Mouse (Mus musculus): Measurements from ENCODE around the gene Utp3. TPM values are rescaled to one million over a fixed set of nuclear protein-coding genes. Genes with fewer than 3 reads are reported as not detected.

Gene Utp3
- polyA plus RNA-seq, 1 experiment: 8.4 TPM

GRCm38 (mm10) chr5:88562863-88563780 lies 8.9 kb downstream of the Utp3 start:
- Histone ChIP-seq H3K4me3 (ENCODE audit: control insufficient read depth, low read depth, low read length) (no peak overlapping the region; the same call in 1 of the 2 replicates), H3K36me3 (ENCODE audit: control insufficient read depth, insufficient read depth, low read length) (no peaks in the 10 kb centered on the region), H3K27ac (ENCODE audit: control insufficient read depth, insufficient read depth, low read depth, low read length) (no peak overlapping the region), H3K4me1 (ENCODE audit: control insufficient read depth, insufficient read depth, low read length) (peaks cover 4% of the 10 kb centered on the region), H3K27me3 (ENCODE audit: control insufficient read depth, insufficient read depth, low read length) (no peaks in the 10 kb centered on the region)
- TF ChIP-seq POLR2A (IDR thresholded peaks at IDR 0.05; ENCODE audit: control insufficient read depth, low read depth, low read length): no peak
- TF ChIP-seq CTCF (IDR thresholded peaks at IDR 0.05; ENCODE audit: control insufficient read depth, insufficient read depth, insufficient replicate concordance, low read depth, low read length): no peak

GRCm38 (mm10) chr5:88564501-88565147 lies 10.4 kb downstream of the Utp3 start, which contains the start of gene Rufy3:
Rufy3 (plus strand) TSS chr5:88565040.
- no peaks in the 10 kb centered on the region for H3K36me3 ChIP-seq (ENCODE audit: control insufficient read depth, insufficient read depth, low read length)
- H3K4me3 ChIP-seq (ENCODE audit: control insufficient read depth, low read depth, low read length): peak within 1 kb of the TSS; percentile 96
- H3K27me3 ChIP-seq (ENCODE audit: control insufficient read depth, insufficient read depth, low read length): no peaks in the 10 kb centered on the region
- H3K4me1 ChIP-seq (ENCODE audit: control insufficient read depth, insufficient read depth, low read length): peaks cover 4% of the 10 kb centered on the region
- TF ChIP-seq POLR2A (IDR thresholded peaks at IDR 0.05; ENCODE audit: control insufficient read depth, low read depth, low read length) (peak; percentile 69), CTCF (IDR thresholded peaks at IDR 0.05; ENCODE audit: control insufficient read depth, insufficient read depth, insufficient replicate concordance, low read depth, low read length) (peak; percentile 36)
- H3K27ac ChIP-seq (ENCODE audit: control insufficient read depth, insufficient read depth, low read depth, low read length): peak within 1 kb of the TSS; percentile 93

GRCm38 (mm10) chr5:88565148-88566033 lies 11.1 kb downstream of the Utp3 start:
- no peaks in the 10 kb centered on the region for H3K36me3 ChIP-seq (ENCODE audit: control insufficient read depth, insufficient read depth, low read length)
- H3K4me3 ChIP-seq (ENCODE audit: control insufficient read depth, low read depth, low read length): peak overlapping the region; percentile 96
- H3K4me1 ChIP-seq (ENCODE audit: control insufficient read depth, insufficient read depth, low read length): peaks cover 4% of the 10 kb centered on the region
- peak overlapping the region; percentile 93 for H3K27ac ChIP-seq (ENCODE audit: control insufficient read depth, insufficient read depth, low read depth, low read length)
- no peak for TF ChIP-seq CTCF (IDR thresholded peaks at IDR 0.05; ENCODE audit: control insufficient read depth, insufficient read depth, insufficient replicate concordance, low read depth, low read length)
- TF ChIP-seq POLR2A (IDR thresholded peaks at IDR 0.05; ENCODE audit: control insufficient read depth, low read depth, low read length): no peak
- no peaks in the 10 kb centered on the region for H3K27me3 ChIP-seq (ENCODE audit: control insufficient read depth, insufficient read depth, low read length)

- no peaks in the 10 kb centered on the region for H3K36me3 ChIP-seq (ENCODE audit: control insufficient read depth, insufficient read depth, low read length)
- H3K27ac ChIP-seq (ENCODE audit: control insufficient read depth, insufficient read depth, low read depth, low read length): no peak overlapping the region
- peaks cover 4% of the 10 kb centered on the region for H3K4me1 ChIP-seq (ENCODE audit: control insufficient read depth, insufficient read depth, low read length)
- H3K27me3 ChIP-seq (ENCODE audit: control insufficient read depth, insufficient read depth, low read length): no peaks in the 10 kb centered on the region
- peak overlapping the region; percentile 96 for H3K4me3 ChIP-seq (ENCODE audit: control insufficient read depth, low read depth, low read length)
- TF ChIP-seq CTCF (IDR thresholded peaks at IDR 0.05; ENCODE audit: control insufficient read depth, insufficient read depth, insufficient replicate concordance, low read depth, low read length) (no peak), POLR2A (IDR thresholded peaks at IDR 0.05; ENCODE audit: control insufficient read depth, low read depth, low read length) (no peak)
Observed at GRCm38 (mm10) chr5:88566034-88566841, 12.0 kb downstream of the Utp3 start.

GRCm38 (mm10) chr5:88569541-88569940 lies 15.3 kb downstream of the Utp3 start:
- Histone ChIP-seq H3K36me3 (ENCODE audit: control insufficient read depth, insufficient read depth, low read length) (no peaks in the 10 kb centered on the region), H3K27me3 (ENCODE audit: control insufficient read depth, insufficient read depth, low read length) (no peaks in the 10 kb centered on the region), H3K4me1 (ENCODE audit: control insufficient read depth, insufficient read depth, low read length) (no peaks in the 10 kb centered on the region; the same call in 1 of the 2 replicates), H3K27ac (ENCODE audit: control insufficient read depth, insufficient read depth, low read depth, low read length) (no peak overlapping the region), H3K4me3 (ENCODE audit: control insufficient read depth, low read depth, low read length) (no peak overlapping the region)
- TF ChIP-seq POLR2A (IDR thresholded peaks at IDR 0.05; ENCODE audit: control insufficient read depth, low read depth, low read length): no peak
- no peak for TF ChIP-seq CTCF (IDR thresholded peaks at IDR 0.05; ENCODE audit: control insufficient read depth, insufficient read depth, insufficient replicate concordance, low read depth, low read length)

- TF ChIP-seq CTCF (IDR thresholded peaks at IDR 0.05; ENCODE audit: control insufficient read depth, insufficient read depth, insufficient replicate concordance, low read depth, low read length): no peak
- no peak for TF ChIP-seq POLR2A (IDR thresholded peaks at IDR 0.05; ENCODE audit: control insufficient read depth, low read depth, low read length)
- H3K4me1 ChIP-seq (ENCODE audit: control insufficient read depth, insufficient read depth, low read length): no peaks in the 10 kb centered on the region
- no peaks in the 10 kb centered on the region for H3K27me3 ChIP-seq (ENCODE audit: control insufficient read depth, insufficient read depth, low read length)
- no peak overlapping the region for H3K4me3 ChIP-seq (ENCODE audit: control insufficient read depth, low read depth, low read length)
- no peaks in the 10 kb centered on the region for H3K36me3 ChIP-seq (ENCODE audit: control insufficient read depth, insufficient read depth, low read length)
- H3K27ac ChIP-seq (ENCODE audit: control insufficient read depth, insufficient read depth, low read depth, low read length): no peak overlapping the region
Observed at GRCm38 (mm10) chr5:88574829-88575228, 20.6 kb downstream of the Utp3 start.
